Mouse (Mus musculus): ENCODE measurements around the gene Sycp1.

DNA sequence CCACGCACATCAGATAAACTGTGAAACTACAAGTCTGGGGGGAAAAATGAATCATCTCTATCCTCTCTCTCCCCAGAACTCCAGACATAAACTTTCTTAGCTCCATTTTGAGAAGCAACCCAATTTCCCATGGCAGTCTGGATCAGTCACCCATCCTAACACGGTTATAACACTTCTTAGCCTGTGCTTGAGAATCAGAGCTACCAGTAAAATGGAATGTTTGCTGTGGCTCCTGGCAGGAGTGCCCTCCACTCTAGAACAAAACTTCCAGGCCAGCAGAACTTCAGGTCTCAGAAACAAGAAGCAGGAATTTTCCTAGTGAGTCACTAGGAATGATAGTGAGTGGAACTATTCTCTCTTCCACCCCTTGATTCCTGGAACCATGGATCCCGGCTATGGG lies 34.6 kb upstream of the Sycp1 start:
- TF ChIP-seq ZC3H11A (IDR thresholded peaks at IDR 0.05; ENCODE audit: borderline replicate concordance, low read depth, low read length) (no peak), ZNF384 (IDR thresholded peaks at IDR 0.05; ENCODE audit: low read depth, low read length) (no peak), MAFK (IDR thresholded peaks at IDR 0.05; ENCODE audit: insufficient read depth, low read depth, low read length) (no peak), HCFC1 (IDR thresholded peaks at IDR 0.05; ENCODE audit: borderline replicate concordance, insufficient read depth, low read length) (no peak), CHD2 (IDR thresholded peaks at IDR 0.05; ENCODE audit: low read depth, low read length) (no peak)

Data from ES-E14 (cell line).